Mouse (Mus musculus) hindbrain, embryonic 14.5 days (tissue): ENCODE measurements at regions not wholly inside any gene's neighbourhood (a gene's known extent, or its start where the extent isn't known, plus 50 kb on each side); places are given as distances from the start of the nearest gene placed in this dataset.

ENCODE experiments used
- ATAC-seq: fragments of 200-750 bp; cut with Nextera tagmentation; 2 replicates; pipeline ENCODE4 v1.8.0; 2017; ENCODE audit warnings: moderate number of reproducible peaks, mild to moderate bottlenecking, moderate TSS enrichment, moderate library complexity; ENCODE audit not compliant: low FRiP score
- DNase-seq: peaks from one replicate; pipeline ENCODE4 v3.0.0-alpha.2; 2015; ENCODE audit warnings: low spot score
- H3K27ac ChIP-seq: fragments of 300-500 bp; sonication (generic); 2 replicates; pipeline ENCODE4 v1.5.1; 2014; ENCODE audit warnings: mild to moderate bottlenecking, moderate library complexity
- H3K27me3 ChIP-seq: fragments of 300-500 bp; sonication (generic); 2 replicates; pipeline ENCODE4 v1.6.1; 2014; ENCODE audit warnings: mild to moderate bottlenecking, low read length, mixed read lengths; ENCODE audit not compliant: control insufficient read depth, insufficient read depth
- H3K36me3 ChIP-seq: fragments of 300-500 bp; sonication (generic); replicated peaks from 2 replicates; pipeline ENCODE4 v1.6.1; 2014; ENCODE audit not compliant: control insufficient read depth, insufficient read depth
- H3K4me1 ChIP-seq: fragments of 300-500 bp; sonication (generic); replicated peaks from 2 replicates; pipeline ENCODE4 v1.6.1; 2014; ENCODE audit warnings: antibody characterized with exemption, low read length, mixed read lengths; ENCODE audit not compliant: control insufficient read depth, insufficient read depth
- H3K4me2 ChIP-seq: fragments of 300-500 bp; sonication (generic); replicated peaks from 2 replicates; pipeline ENCODE4 v1.6.1; 2014; ENCODE audit warnings: mild to moderate bottlenecking, moderate library complexity
- H3K4me3 ChIP-seq: fragments of 300-500 bp; sonication (generic); replicated peaks from 2 replicates; pipeline ENCODE4 v1.5.1; 2014; ENCODE audit warnings: mild to moderate bottlenecking, low read length
- H3K9ac ChIP-seq: fragments of 300-500 bp; sonication (generic); 2 replicates; pipeline ENCODE4 v1.6.1; 2014
- H3K9me3 ChIP-seq: fragments of 300-500 bp; sonication (generic); 2 replicates; pipeline ENCODE4 v1.6.1; 2016; ENCODE audit warnings: low read length; ENCODE audit not compliant: control insufficient read depth
- WGBS: fragments of 180-500 bp; shearing (Covaris S2); extraction: QIAGEN DNeasy Blood & Tissue Kit; methylation state at CpG from one replicate; pipeline ENCODE4 v1.1.7; 2014; 5-methylcytosine and 5-hydroxymethylcytosine counted together

GRCm38 (mm10) chr1:137539424-137540116, 579.3 kb upstream of the Nr5a2 start:
- H3K4me3 ChIP-seq: no peak overlapping the region
- no peaks in the 10 kb centered on the region for H3K4me1 ChIP-seq
- no peak overlapping the region for H3K4me2 ChIP-seq
- no peak overlapping the region for H3K9ac ChIP-seq
- no peaks in the 10 kb centered on the region for H3K9me3 ChIP-seq
- DNase-seq (no peak), ATAC-seq (no peak)
- H3K27ac ChIP-seq: no peak overlapping the region
- 81% methylated on average over 12 of the region's 12 CpGs for WGBS
- no peaks in the 10 kb centered on the region for H3K36me3 ChIP-seq
- no peaks in the 10 kb centered on the region for H3K27me3 ChIP-seq

GRCm38 (mm10) chr1:137514750-137515149, 554.5 kb upstream of the Nr5a2 start:
- no peak overlapping the region for H3K27ac ChIP-seq
- H3K27me3 ChIP-seq: no peaks in the 10 kb centered on the region
- H3K4me3 ChIP-seq: no peak overlapping the region
- no peaks in the 10 kb centered on the region for H3K4me1 ChIP-seq
- no peaks in the 10 kb centered on the region for H3K9me3 ChIP-seq
- no peaks in the 10 kb centered on the region for H3K36me3 ChIP-seq
- H3K9ac ChIP-seq: no peak overlapping the region
- DNase-seq (no peak), ATAC-seq (no peak)
- no peak overlapping the region for H3K4me2 ChIP-seq
- 60% methylated on average over 2 of the region's 2 CpGs for WGBS

GRCm38 (mm10) chr1:137503704-137504422, 543.6 kb upstream of the Nr5a2 start:
- no peak overlapping the region for H3K4me3 ChIP-seq
- no peaks in the 10 kb centered on the region for H3K27me3 ChIP-seq
- no peak overlapping the region for H3K27ac ChIP-seq
- H3K9me3 ChIP-seq: no peaks in the 10 kb centered on the region
- 79% methylated on average over 8 of the region's 8 CpGs for WGBS
- no peak overlapping the region for H3K4me2 ChIP-seq
- H3K9ac ChIP-seq: no peak overlapping the region
- no peaks in the 10 kb centered on the region for H3K4me1 ChIP-seq
- H3K36me3 ChIP-seq: no peaks in the 10 kb centered on the region
- ATAC-seq: no peak
- no peak for DNase-seq

- Histone ChIP-seq H3K9ac (no peak overlapping the region), H3K4me2 (no peak overlapping the region), H3K9me3 (no peaks in the 10 kb centered on the region), H3K36me3 (no peaks in the 10 kb centered on the region), H3K27me3 (no peaks in the 10 kb centered on the region), H3K4me1 (no peaks in the 10 kb centered on the region), H3K27ac (no peak overlapping the region), H3K4me3 (no peak overlapping the region)
- WGBS: 90% methylated on average over 5 of the region's 5 CpGs
- DNase-seq: no peak
- ATAC-seq: no peak
Observed at GRCm38 (mm10) chr1:137488226-137488625, 528.0 kb upstream of the Nr5a2 start.

- no peak overlapping the region for H3K27ac ChIP-seq
- ATAC-seq (no peak), DNase-seq (no peak)
- WGBS: 59% methylated on average over 1 of the region's 1 CpGs
- H3K9ac ChIP-seq: no peak overlapping the region
- H3K27me3 ChIP-seq: no peaks in the 10 kb centered on the region
- H3K9me3 ChIP-seq: no peaks in the 10 kb centered on the region
- no peaks in the 10 kb centered on the region for H3K36me3 ChIP-seq
- no peaks in the 10 kb centered on the region for H3K4me1 ChIP-seq
- H3K4me3 ChIP-seq: no peak overlapping the region
- H3K4me2 ChIP-seq: no peak overlapping the region
Observed at GRCm38 (mm10) chr1:137478459-137478858, 518.2 kb upstream of the Nr5a2 start.

GRCm38 (mm10) chr1:137477239-137477638, 517.0 kb upstream of the Nr5a2 start:
- Histone ChIP-seq H3K9ac (no peak overlapping the region), H3K27ac (no peak overlapping the region), H3K4me2 (no peak overlapping the region), H3K27me3 (no peaks in the 10 kb centered on the region), H3K4me1 (no peaks in the 10 kb centered on the region), H3K9me3 (no peaks in the 10 kb centered on the region), H3K36me3 (no peaks in the 10 kb centered on the region), H3K4me3 (no peak overlapping the region)
- no peak for ATAC-seq
- WGBS: 82% methylated on average over 3 of the region's 3 CpGs
- DNase-seq: no peak

GRCm38 (mm10) chr1:137474858-137475257, 514.6 kb upstream of the Nr5a2 start:
- Histone ChIP-seq H3K27ac (no peak overlapping the region), H3K9me3 (no peaks in the 10 kb centered on the region), H3K4me3 (no peak overlapping the region), H3K4me1 (no peaks in the 10 kb centered on the region), H3K4me2 (no peak overlapping the region), H3K9ac (no peak overlapping the region), H3K27me3 (no peaks in the 10 kb centered on the region), H3K36me3 (no peaks in the 10 kb centered on the region)
- no peak for ATAC-seq
- 84% methylated on average over 4 of the region's 4 CpGs for WGBS
- DNase-seq: no peak

- H3K9ac ChIP-seq: no peak overlapping the region
- no peak overlapping the region for H3K4me3 ChIP-seq
- no peaks in the 10 kb centered on the region for H3K36me3 ChIP-seq
- DNase-seq (no peak), ATAC-seq (no peak)
- no peaks in the 10 kb centered on the region for H3K9me3 ChIP-seq
- H3K4me1 ChIP-seq: no peaks in the 10 kb centered on the region
- H3K27ac ChIP-seq: no peak overlapping the region
- H3K27me3 ChIP-seq: no peaks in the 10 kb centered on the region
- no peak overlapping the region for H3K4me2 ChIP-seq
- 87% methylated on average over 4 of the region's 4 CpGs for WGBS
Observed at GRCm38 (mm10) chr1:137473800-137474685, 513.8 kb upstream of the Nr5a2 start.

GRCm38 (mm10) chr1:137464971-137465370, 504.7 kb upstream of the Nr5a2 start:
- WGBS: 70% methylated on average over 5 of the region's 5 CpGs
- Histone ChIP-seq H3K4me2 (no peak overlapping the region), H3K27me3 (no peaks in the 10 kb centered on the region), H3K4me1 (no peaks in the 10 kb centered on the region), H3K9me3 (no peaks in the 10 kb centered on the region), H3K4me3 (no peak overlapping the region), H3K9ac (no peak overlapping the region), H3K36me3 (no peaks in the 10 kb centered on the region), H3K27ac (no peak overlapping the region)
- ATAC-seq (no peak), DNase-seq (no peak)
